Mouse (Mus musculus): ENCODE measurements around the gene Vps45. TPM values are rescaled to one million over a fixed set of nuclear protein-coding genes. Genes with fewer than 3 reads are reported as not detected.
A peak's percentile ranks its signal among the peaks of the same experiment; 100 is the strongest.

The Vps45 gene
- polyA plus RNA-seq, 1 experiment: not detected

DNA sequence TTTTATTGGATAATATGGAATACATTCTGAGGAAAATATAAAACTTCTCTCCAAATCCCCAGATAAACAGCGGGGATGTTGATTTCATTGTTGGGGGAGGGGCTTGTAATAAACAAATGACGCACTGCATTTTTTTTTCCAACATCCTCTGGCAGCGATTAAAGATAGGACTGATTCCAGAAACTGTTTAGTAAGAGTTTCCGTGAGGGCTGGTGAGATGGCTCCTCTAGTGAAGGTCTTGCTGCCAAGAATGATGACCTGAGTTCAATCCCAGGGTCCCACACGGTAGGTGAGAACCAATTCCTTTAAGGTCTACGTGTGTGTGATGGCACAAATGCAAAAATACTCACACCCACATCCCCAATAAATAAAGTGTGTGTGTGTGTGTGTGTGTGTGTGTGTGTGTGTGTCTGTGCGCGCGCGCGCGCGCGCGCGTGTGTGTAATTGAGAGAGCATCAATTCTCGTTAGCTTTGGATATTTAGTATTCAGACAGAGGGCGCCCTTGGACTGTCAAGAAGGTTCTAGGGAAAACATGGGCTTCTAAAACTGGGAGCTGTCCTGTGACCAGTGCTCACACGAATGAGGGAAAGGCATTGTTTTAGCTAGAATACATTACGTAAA, 7.6 kb upstream of the Vps45 start:
- Histone ChIP-seq H3K27ac (ENCODE audit: insufficient read depth, low read depth, low read length) (no peak overlapping the region), H3K4me3 (ENCODE audit: insufficient read depth, low read depth, low read length) (peak overlapping the region; percentile 17), H3K4me1 (ENCODE audit: control insufficient read depth, insufficient read depth, low read length) (no peaks in the 10 kb centered on the region)
- 14% methylated on average over 20 of the region's 20 CpGs for WGBS
- TF ChIP-seq CTCF (IDR thresholded peaks at IDR 0.05; ENCODE audit: insufficient read depth, low read depth, low read length) (no peak), POLR2A (IDR thresholded peaks at IDR 0.05; ENCODE audit: insufficient read depth, low read depth, low read length) (no peak)

DNA sequence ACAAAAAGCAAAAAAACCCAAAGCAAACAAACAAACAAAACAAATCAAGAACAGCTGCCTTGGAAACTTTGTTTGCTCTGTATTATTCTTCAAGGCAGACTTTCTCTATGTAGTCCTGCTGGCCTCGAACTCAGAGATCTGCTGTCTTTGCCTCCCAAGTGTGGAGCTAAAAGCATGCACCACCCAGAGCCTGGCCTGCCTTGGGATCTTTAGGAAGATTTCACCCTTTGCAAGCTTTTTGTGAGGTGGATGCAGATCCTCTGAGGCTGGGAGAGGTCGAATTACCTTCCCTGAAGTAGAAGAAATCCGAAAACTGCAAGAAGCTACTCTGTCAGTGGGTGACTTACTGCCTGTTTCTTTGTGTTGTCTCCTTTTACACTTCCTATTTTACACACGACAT, 6.9 kb upstream of the Vps45 start:
- Histone ChIP-seq H3K4me3 (ENCODE audit: insufficient read depth, low read depth, low read length) (no peak overlapping the region), H3K4me1 (ENCODE audit: control insufficient read depth, insufficient read depth, low read length) (no peaks in the 10 kb centered on the region), H3K27ac (ENCODE audit: insufficient read depth, low read depth, low read length) (no peak overlapping the region)
- 44% methylated on average over 4 of the region's 4 CpGs for WGBS
- TF ChIP-seq CTCF (IDR thresholded peaks at IDR 0.05; ENCODE audit: insufficient read depth, low read depth, low read length) (no peak), POLR2A (IDR thresholded peaks at IDR 0.05; ENCODE audit: insufficient read depth, low read depth, low read length) (no peak)

DNA sequence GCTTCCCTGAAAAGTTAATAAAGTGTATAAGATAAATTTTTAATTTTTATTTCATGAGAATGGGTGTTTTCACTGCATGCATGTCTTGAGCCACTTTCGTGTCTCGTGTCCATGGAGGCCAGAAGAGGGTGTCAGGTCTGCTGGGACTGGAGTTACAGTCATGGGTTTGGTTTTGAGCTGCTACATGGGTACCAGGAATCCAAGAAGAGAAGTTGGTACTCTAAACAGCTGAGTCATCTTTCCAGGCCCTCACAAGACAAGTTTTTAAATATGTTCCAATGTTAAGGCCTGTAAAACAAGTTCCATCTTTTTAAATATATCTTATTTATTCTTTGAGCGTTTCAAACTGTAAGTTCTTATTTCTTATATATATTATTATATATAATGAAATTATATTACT, 6.0 kb upstream of the Vps45 start:
- WGBS: 96% methylated on average over 3 of the region's 3 CpGs

DNA sequence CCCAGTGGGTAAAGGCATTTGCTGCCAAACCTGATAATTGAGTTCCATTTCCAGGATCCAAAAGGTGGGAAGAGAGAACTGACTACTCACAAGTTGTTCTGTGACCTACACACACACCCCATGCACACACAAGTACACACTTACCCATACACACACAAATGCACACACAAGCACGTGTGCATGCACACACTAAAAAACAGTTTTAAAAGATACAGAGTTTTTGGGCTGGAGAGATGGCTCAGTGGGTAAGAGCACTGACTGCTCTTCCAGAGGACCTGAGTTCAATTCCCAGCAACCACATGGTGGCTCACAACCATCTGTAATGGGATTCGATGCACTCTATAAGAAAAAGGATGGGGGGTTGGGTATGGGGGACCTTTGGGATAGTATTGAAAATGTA, 5.0 kb upstream of the Vps45 start:
- 84% methylated on average over 2 of the region's 2 CpGs for WGBS
- no peak for TF ChIP-seq POLR2A (IDR thresholded peaks at IDR 0.05; ENCODE audit: insufficient read depth, low read depth, low read length)
- no peak for TF ChIP-seq CTCF (IDR thresholded peaks at IDR 0.05; ENCODE audit: insufficient read depth, low read depth, low read length)
- Histone ChIP-seq H3K4me1 (ENCODE audit: control insufficient read depth, insufficient read depth, low read length) (no peaks in the 10 kb centered on the region), H3K27ac (ENCODE audit: insufficient read depth, low read depth, low read length) (no peak overlapping the region), H3K4me3 (ENCODE audit: insufficient read depth, low read depth, low read length) (no peak overlapping the region)

More for the DNA sequence above, 6.0 kb upstream of the Vps45 start:
- no peaks in the 10 kb centered on the region for H3K4me1 ChIP-seq (ENCODE audit: control insufficient read depth, insufficient read depth, low read length)
- no peak overlapping the region for H3K4me3 ChIP-seq (ENCODE audit: insufficient read depth, low read depth, low read length)
- H3K27ac ChIP-seq (ENCODE audit: insufficient read depth, low read depth, low read length): no peak overlapping the region
- TF ChIP-seq CTCF (IDR thresholded peaks at IDR 0.05; ENCODE audit: insufficient read depth, low read depth, low read length) (no peak), POLR2A (IDR thresholded peaks at IDR 0.05; ENCODE audit: insufficient read depth, low read depth, low read length) (no peak)

DNA sequence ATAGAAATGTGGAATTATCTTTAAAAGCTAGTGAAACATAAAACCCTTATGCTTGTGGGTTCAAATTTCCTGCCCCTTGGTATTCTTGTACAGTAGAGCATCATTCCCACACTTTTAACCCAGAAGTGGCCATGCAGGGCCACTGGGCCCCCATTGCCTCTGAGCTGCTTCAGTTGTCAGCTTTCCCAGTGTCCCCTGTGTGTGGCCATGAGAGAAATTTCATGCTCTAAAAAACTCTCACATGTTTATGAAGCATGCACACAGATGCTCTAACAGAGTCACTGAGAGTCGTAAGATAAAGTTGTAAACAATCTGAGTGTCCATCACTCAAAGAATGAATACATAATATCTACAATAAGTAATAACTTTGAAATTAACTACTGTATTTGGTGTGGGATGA, 1.9 kb upstream of the Vps45 start:
- H3K27ac ChIP-seq (ENCODE audit: insufficient read depth, low read depth, low read length): no peak overlapping the region
- TF ChIP-seq CTCF (IDR thresholded peaks at IDR 0.05; ENCODE audit: insufficient read depth, low read depth, low read length): no peak
- no peak for TF ChIP-seq POLR2A (IDR thresholded peaks at IDR 0.05; ENCODE audit: insufficient read depth, low read depth, low read length)
- 83% methylated on average over 1 of the region's 1 CpGs for WGBS
- no peaks in the 10 kb centered on the region for H3K4me1 ChIP-seq (ENCODE audit: control insufficient read depth, insufficient read depth, low read length)
- H3K4me3 ChIP-seq (ENCODE audit: insufficient read depth, low read depth, low read length): no peak overlapping the region

DNA sequence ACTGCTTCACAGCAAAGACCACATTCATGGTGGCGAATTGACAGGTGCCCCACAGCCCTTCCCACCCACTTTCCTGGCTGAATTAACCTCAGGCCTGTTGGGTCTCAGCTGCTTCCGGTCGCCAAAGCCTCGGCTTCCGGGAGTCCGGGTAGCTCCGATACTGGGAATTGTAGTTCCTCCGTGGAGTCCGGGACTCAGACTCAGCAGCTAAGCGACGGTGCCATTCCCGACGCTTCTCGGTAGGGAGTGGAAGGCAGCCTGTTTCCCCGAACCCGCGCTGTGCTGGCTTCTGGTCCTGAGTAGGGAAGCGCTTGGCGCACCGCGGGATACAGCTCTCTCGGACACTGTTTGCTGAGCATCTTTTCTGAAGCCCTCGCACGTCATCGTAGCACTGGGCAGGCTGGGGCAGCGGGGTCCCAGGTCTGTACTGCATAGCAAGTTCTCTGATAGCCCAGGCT, 490 bp downstream of the Vps45 start:
- WGBS: under 1% methylated on average over 26 of the region's 26 CpGs
- 0 out of 2 replicates have a peak, but pooled peaks have one; percentile 15 for TF ChIP-seq CTCF (IDR thresholded peaks at IDR 0.05; ENCODE audit: insufficient read depth, low read depth, low read length)
- TF ChIP-seq POLR2A (IDR thresholded peaks at IDR 0.05; ENCODE audit: insufficient read depth, low read depth, low read length): peak; percentile 79
- Histone ChIP-seq H3K4me1 (ENCODE audit: control insufficient read depth, insufficient read depth, low read length) (no peaks in the 10 kb centered on the region), H3K4me3 (ENCODE audit: insufficient read depth, low read depth, low read length) (peak overlapping the region; percentile 74), H3K27ac (ENCODE audit: insufficient read depth, low read depth, low read length) (peak overlapping the region; percentile 74)

DNA sequence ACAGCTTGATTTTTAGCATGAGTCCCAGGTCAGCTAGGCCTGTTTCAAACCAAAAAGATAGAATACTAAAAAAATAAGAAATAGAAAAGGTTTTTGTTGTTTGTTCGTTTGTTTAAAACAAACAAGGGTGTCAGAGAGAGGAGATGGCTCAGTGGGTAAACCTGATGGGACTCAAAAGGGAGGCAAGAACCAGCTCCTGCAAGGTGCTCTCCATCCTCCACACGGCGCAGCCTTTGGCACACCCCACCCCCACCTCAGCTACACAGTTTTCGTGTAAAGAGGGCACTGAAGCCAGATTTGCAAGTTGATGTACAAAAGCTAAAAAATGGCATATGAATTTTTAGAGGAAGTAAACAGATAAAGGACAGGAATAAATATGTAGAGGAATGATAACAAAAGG, 2.2 kb downstream of the Vps45 start:
- whole genome bisulfite sequencing: 87% methylated on average over 4 of the region's 4 CpGs
- Histone ChIP-seq H3K4me1 (ENCODE audit: control insufficient read depth, insufficient read depth, low read length) (no peaks in the 10 kb centered on the region), H3K4me3 (ENCODE audit: insufficient read depth, low read depth, low read length) (no peak overlapping the region), H3K27ac (ENCODE audit: insufficient read depth, low read depth, low read length) (no peak overlapping the region)
- TF ChIP-seq POLR2A (IDR thresholded peaks at IDR 0.05; ENCODE audit: insufficient read depth, low read depth, low read length): no peak
- TF ChIP-seq CTCF (IDR thresholded peaks at IDR 0.05; ENCODE audit: insufficient read depth, low read depth, low read length): no peak

DNA sequence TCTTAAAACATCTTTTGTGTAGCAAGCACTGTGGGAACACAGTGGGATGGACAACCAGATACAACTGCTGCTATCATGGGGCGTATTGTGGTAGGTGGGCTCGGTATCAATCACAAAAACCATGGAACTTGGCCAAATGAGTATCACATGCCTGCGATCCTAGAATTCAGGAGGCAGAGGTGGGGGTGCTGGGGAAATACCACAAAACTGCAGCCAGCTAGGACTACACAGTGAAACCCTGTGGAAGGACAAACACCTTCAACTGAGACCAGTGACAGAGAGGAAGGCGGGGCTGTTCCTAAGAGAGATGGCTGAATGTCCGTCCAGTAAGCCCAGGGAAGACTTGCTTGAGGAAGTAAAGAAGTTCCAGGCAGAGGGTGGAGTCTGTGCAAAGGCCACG, 3.0 kb downstream of the Vps45 start:
- Histone ChIP-seq H3K27ac (ENCODE audit: insufficient read depth, low read depth, low read length) (no peak overlapping the region), H3K4me3 (ENCODE audit: insufficient read depth, low read depth, low read length) (no peak overlapping the region), H3K4me1 (ENCODE audit: control insufficient read depth, insufficient read depth, low read length) (no peaks in the 10 kb centered on the region)
- 80% methylated on average over 6 of the region's 6 CpGs for WGBS
- no peak for TF ChIP-seq CTCF (IDR thresholded peaks at IDR 0.05; ENCODE audit: insufficient read depth, low read depth, low read length)
- TF ChIP-seq POLR2A (IDR thresholded peaks at IDR 0.05; ENCODE audit: insufficient read depth, low read depth, low read length): no peak

DNA sequence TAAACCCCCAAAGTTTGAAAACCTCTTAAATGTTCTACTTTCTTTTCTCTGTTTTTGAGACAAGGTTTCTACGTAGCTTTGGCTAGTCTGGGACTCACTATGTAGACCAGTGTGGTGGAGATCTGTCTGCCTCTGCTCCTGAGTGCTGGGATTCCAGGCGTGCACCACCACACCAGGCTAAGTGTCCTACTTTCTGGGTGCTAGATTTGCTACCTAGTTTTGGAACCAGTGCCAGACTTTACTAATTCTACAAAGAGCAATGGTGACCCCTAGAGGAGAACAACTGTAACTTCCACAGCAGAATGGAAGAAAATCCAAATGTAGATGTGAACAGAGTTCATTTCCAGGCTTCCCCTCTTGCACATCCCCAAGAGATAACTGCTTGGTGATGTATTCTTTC, 6.4 kb downstream of the Vps45 start:
- no peaks in the 10 kb centered on the region for H3K4me1 ChIP-seq (ENCODE audit: control insufficient read depth, insufficient read depth, low read length)
- no peak overlapping the region for H3K4me3 ChIP-seq (ENCODE audit: insufficient read depth, low read depth, low read length)
- TF ChIP-seq POLR2A (IDR thresholded peaks at IDR 0.05; ENCODE audit: insufficient read depth, low read depth, low read length): no peak
- no peak for TF ChIP-seq CTCF (IDR thresholded peaks at IDR 0.05; ENCODE audit: insufficient read depth, low read depth, low read length)
- 26% methylated on average over 2 of the region's 2 CpGs for WGBS
- no peak overlapping the region for H3K27ac ChIP-seq (ENCODE audit: insufficient read depth, low read depth, low read length)
